In the genomic region with DNA sequence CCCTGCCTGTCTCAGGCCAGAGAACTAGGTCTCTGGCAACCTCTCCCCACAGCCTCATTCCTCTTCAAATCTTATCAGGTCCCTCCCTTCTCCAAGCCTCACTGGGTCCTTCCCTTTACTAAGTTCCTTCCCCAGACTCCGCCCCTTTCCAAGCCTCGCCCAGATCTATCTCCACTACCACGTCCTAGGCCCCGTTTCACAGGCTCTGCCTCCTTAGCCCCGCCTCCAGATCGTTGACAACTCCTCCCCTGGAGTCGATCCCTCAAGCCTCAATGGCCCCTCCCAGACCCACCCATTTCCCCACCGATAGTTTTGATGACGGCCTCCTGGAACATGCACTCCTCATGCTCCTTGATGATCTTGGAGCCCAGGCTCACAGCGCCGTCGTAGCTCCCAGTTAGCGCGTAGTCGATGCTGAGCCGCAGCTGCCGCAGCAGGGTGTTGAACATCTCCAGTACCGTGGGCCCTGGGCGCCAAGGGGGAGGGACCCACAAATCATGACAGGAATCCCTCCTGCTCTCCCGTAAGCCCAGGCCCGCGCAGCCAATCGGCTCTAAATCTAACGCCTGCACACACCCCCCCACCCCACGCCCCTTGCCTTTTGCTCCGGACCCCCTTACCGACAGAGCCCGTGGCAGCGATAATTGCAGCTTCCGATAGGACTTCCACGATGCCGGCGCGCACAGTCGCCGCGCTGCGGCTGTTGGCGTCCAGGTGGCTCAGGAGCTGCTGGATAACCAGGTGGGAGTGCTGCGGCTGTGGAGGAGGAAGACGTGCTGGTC, we compare ENCODE assay signal across 8 mouse cellular contexts. TPM values are rescaled to one million over a fixed set of nuclear protein-coding genes. Genes with fewer than 3 reads are reported as not detected.
DNase-seq lines count a peak whose midpoint lies in the region; ATAC-seq and TF ChIP-seq lines count a peak whose summit lies in the region.

No protein-coding gene starts in this region.

- ATAC-seq in forebrain, embryonic 11.5 days (replicated peaks; ENCODE audit: low FRiP score): peak; percentile 91
- ATAC-seq in heart, embryonic 16.5 days (replicated peaks; ENCODE audit: extremely low read depth, insufficient read depth, low FRiP score): peak; percentile 91
- peak; percentile 90 for ATAC-seq in liver, embryonic 13.5 days (ENCODE audit: low read depth)
- peak; percentile 96 for ATAC-seq in stomach, postnatal 0 days (ENCODE audit: low FRiP score, low TSS enrichment)

- no peaks in the 10 kb centered on the region for H3K9me3 ChIP-seq in E14TG2a.4 (ENCODE audit: low read length)
- H3K9me3 ChIP-seq in forebrain, embryonic 11.5 days (ENCODE audit: control insufficient read depth, low read length): no peaks in the 10 kb centered on the region
- H3K9me3 ChIP-seq in heart, embryonic 16.5 days (replicated peaks; ENCODE audit: control insufficient read depth, low read length): no peaks in the 10 kb centered on the region
- no peaks in the 10 kb centered on the region for H3K9me3 ChIP-seq in liver, embryonic 13.5 days (replicated peaks)
- no peaks in the 10 kb centered on the region for H3K9me3 ChIP-seq in stomach, postnatal 0 days (ENCODE audit: control insufficient read depth, low read length)

- peak overlapping the region; percentile 87 for H3K4me2 ChIP-seq in forebrain, embryonic 11.5 days (ENCODE audit: low read depth, low read length, severe bottlenecking)
- H3K4me2 ChIP-seq in heart, embryonic 16.5 days (ENCODE audit: low read depth, low read length): peak overlapping the region; percentile 72
- peak overlapping the region; percentile 74 for H3K4me2 ChIP-seq in liver, embryonic 13.5 days
- H3K4me2 ChIP-seq in stomach, postnatal 0 days (replicated peaks; ENCODE audit: low read depth): peak overlapping the region; percentile 76

- H3K27ac ChIP-seq in forebrain, embryonic 11.5 days (ENCODE audit: low read depth, low read length): no peak overlapping the region
- peak overlapping the region; percentile 34; the same call in 1 of the 2 replicates for H3K27ac ChIP-seq in heart, embryonic 16.5 days (ENCODE audit: low read length)
- no peak overlapping the region for H3K27ac ChIP-seq in liver, embryonic 13.5 days
- H3K27ac ChIP-seq in stomach, postnatal 0 days (replicated peaks): peak overlapping the region; percentile 73

- H3K9ac ChIP-seq in forebrain, embryonic 11.5 days (ENCODE audit: low read length): peak overlapping the region; percentile 49
- peak overlapping the region; percentile 60 for H3K9ac ChIP-seq in heart, embryonic 16.5 days (ENCODE audit: low read length)
- peak overlapping the region; percentile 29 for H3K9ac ChIP-seq in liver, embryonic 13.5 days
- peak overlapping the region; percentile 59 for H3K9ac ChIP-seq in stomach, postnatal 0 days (ENCODE audit: low read length)

- H3K4me1 ChIP-seq in E14TG2a.4 (replicated peaks; ENCODE audit: low read depth, low read length): peaks cover 48% of the 10 kb centered on the region
- H3K4me1 ChIP-seq in forebrain, embryonic 11.5 days (replicated peaks; ENCODE audit: control insufficient read depth, insufficient read depth, low read length): peaks cover 4% of the 10 kb centered on the region; the same call in 1 of the 2 replicates
- H3K4me1 ChIP-seq in heart, embryonic 16.5 days (ENCODE audit: control insufficient read depth, insufficient read depth, low read length): peaks cover 15% of the 10 kb centered on the region
- H3K4me1 ChIP-seq in liver, embryonic 13.5 days (replicated peaks): peaks cover 16% of the 10 kb centered on the region
- no peaks in the 10 kb centered on the region; the same call in 1 of the 2 replicates for H3K4me1 ChIP-seq in stomach, postnatal 0 days (replicated peaks; ENCODE audit: control insufficient read depth, insufficient read depth)

- H3K36me3 ChIP-seq in E14TG2a.4 (ENCODE audit: insufficient read depth, low read length): no peaks in the 10 kb centered on the region
- no peaks in the 10 kb centered on the region; the same call in 1 of the 2 replicates for H3K36me3 ChIP-seq in forebrain, embryonic 11.5 days (ENCODE audit: control insufficient read depth, insufficient read depth, low read length)
- H3K36me3 ChIP-seq in heart, embryonic 16.5 days (ENCODE audit: control insufficient read depth, insufficient read depth): peaks cover 7% of the 10 kb centered on the region; the same call in 1 of the 2 replicates
- H3K36me3 ChIP-seq in liver, embryonic 13.5 days: no peaks in the 10 kb centered on the region
- H3K36me3 ChIP-seq in stomach, postnatal 0 days (ENCODE audit: control insufficient read depth, insufficient read depth, low read length): no peaks in the 10 kb centered on the region

- peak; percentile 84 for DNase-seq in c-Kit-positive CD71-positive TER-119-negative erythroid progenitor cells, embryonic 14.5 days (ENCODE audit: low read depth)
- DNase-seq in forebrain, embryonic 11.5 days (ENCODE audit: low spot score): peak; percentile 87
- DNase-seq in kidney, postnatal 25 days: peak; percentile 86 to 89
- DNase-seq in liver, embryonic 13.5 days: peak; percentile 73
- peak; percentile 24 to 54 for DNase-seq in natural killer cell, adult 2 months (ENCODE audit: low spot score in 2 of 2)
- DNase-seq in stomach, postnatal 0 days (ENCODE audit: low spot score): peak; percentile 89

- H3K27me3 ChIP-seq in E14TG2a.4 (ENCODE audit: insufficient read depth, low read length): peaks cover 18% of the 10 kb centered on the region
- no peaks in the 10 kb centered on the region; the same call in 1 of the 2 replicates for H3K27me3 ChIP-seq in forebrain, embryonic 11.5 days (ENCODE audit: control insufficient read depth, insufficient read depth, low read length)
- H3K27me3 ChIP-seq in heart, embryonic 16.5 days (ENCODE audit: control insufficient read depth, insufficient read depth, low read length): 0 out of 2 replicates have a peak, but pooled peaks cover 2% of the 10 kb centered on the region
- H3K27me3 ChIP-seq in liver, embryonic 13.5 days: peaks cover 22% of the 10 kb centered on the region
- H3K27me3 ChIP-seq in stomach, postnatal 0 days (ENCODE audit: control insufficient read depth, insufficient read depth, low read length): no peaks in the 10 kb centered on the region

- TF ChIP-seq EP300 in stomach, postnatal 0 days (optimal IDR thresholded peaks at IDR 0.05): no peak

- WGBS in forebrain, embryonic 11.5 days: under 1% methylated on average over 41 of the region's 41 CpGs
- 2% methylated on average over 41 of the region's 41 CpGs for WGBS in heart, embryonic 16.5 days
- 1% methylated on average over 41 of the region's 41 CpGs for WGBS in liver, embryonic 13.5 days (ENCODE audit: insufficient replicate concordance)
- under 1% methylated on average over 40 of the region's 41 CpGs for WGBS in stomach, postnatal 0 days

- H3K4me3 ChIP-seq in E14TG2a.4 (replicated peaks; ENCODE audit: low read length): peak overlapping the region; percentile 85
- H3K4me3 ChIP-seq in forebrain, embryonic 11.5 days (ENCODE audit: low read depth, low read length): peak overlapping the region; percentile 38
- H3K4me3 ChIP-seq in heart, embryonic 16.5 days (ENCODE audit: low read length): peak overlapping the region; percentile 56
- H3K4me3 ChIP-seq in liver, embryonic 13.5 days (replicated peaks): peak overlapping the region; percentile 48
- peak overlapping the region; percentile 43 for H3K4me3 ChIP-seq in stomach, postnatal 0 days (ENCODE audit: low read depth, low read length)

- no peak for TF ChIP-seq CTCF in E14TG2a.4 (conservative IDR thresholded peaks at IDR 0.05; ENCODE audit: low read length)
- TF ChIP-seq CTCF in stomach, postnatal 0 days (IDR thresholded peaks at IDR 0.05; ENCODE audit: low read depth): no peak

RNA-seq across cellular contexts. Expression of gene Pomc, which starts 26.8 kb away (rescaled TPM):
- 6.4 and 7.0 TPM in 2 replicates for polyA plus RNA-seq in forebrain, embryonic 11.5 days (2014; fragmentation: Nextera tagmentation; extraction: Ambion mirVana)
- polyA plus RNA-seq in heart, embryonic 16.5 days (2015; fragmentation: Nextera tagmentation; extraction: Ambion mirVana): 1.3 and 1.7 TPM in 2 replicates
- polyA plus RNA-seq in liver, embryonic 13.5 days (2015; fragmentation: Nextera tagmentation; extraction: Ambion mirVana): 0.45 and 0.60 TPM in 2 replicates
- polyA plus RNA-seq in stomach, postnatal 0 days (2015; fragmentation: Nextera tagmentation; extraction: Ambion mirVana): 0.96 and 1.2 TPM in 2 replicates

RNA-seq across cellular contexts. Expression of gene Efr3b, which starts 57.2 kb away (rescaled TPM):
- polyA plus RNA-seq in forebrain, embryonic 11.5 days (2014; fragmentation: Nextera tagmentation; extraction: Ambion mirVana): 13.7 and 14.4 TPM in 2 replicates
- 4.6 and 5.4 TPM in 2 replicates for polyA plus RNA-seq in heart, embryonic 16.5 days (2015; fragmentation: Nextera tagmentation; extraction: Ambion mirVana)
- 0.13 TPM in 2 replicates for polyA plus RNA-seq in liver, embryonic 13.5 days (2015; fragmentation: Nextera tagmentation; extraction: Ambion mirVana)
- polyA plus RNA-seq in stomach, postnatal 0 days (2015; fragmentation: Nextera tagmentation; extraction: Ambion mirVana): 0.76 and 0.99 TPM in 2 replicates

Comparison
In these comparisons a context has a peak if more than half of its experiments do, and no peak if none do; other contexts are left out.
1. DNase-seq: peak in every context shown above with its lines; median percentile 89 in stomach, postnatal 0 days; 88 in kidney, postnatal 25 days; 87 in forebrain, embryonic 11.5 days; 84 in c-Kit-positive CD71-positive TER-119-negative erythroid progenitor cells, embryonic 14.5 days; 73 in liver, embryonic 13.5 days; 39 in natural killer cell, adult 2 months.
2. H3K27ac ChIP-seq: peak in heart, embryonic 16.5 days (single experiment) and stomach, postnatal 0 days (single experiment); none in forebrain, embryonic 11.5 days (single experiment) and liver, embryonic 13.5 days (single experiment).
3. Peak in every context shown above with its lines, with median percentiles within 50 percentile points of each other: H3K4me3 ChIP-seq, ATAC-seq, H3K4me2 ChIP-seq and H3K9ac ChIP-seq.